Mouse (Mus musculus) C2C12 (cell line): ENCODE data around the gene 2510039O18Rik.

Experiments used
- CEBPB ChIP-seq: IDR thresholded peaks from one replicate; pipeline ENCODE4 v1.6.1; 2011; ENCODE audit warnings: low read depth, mild to moderate bottlenecking, control low read depth, moderate library complexity
- CTCF ChIP-seq: IDR thresholded peaks from one replicate; pipeline ENCODE4 v1.5.1; 2011; ENCODE audit not compliant: control insufficient read depth, insufficient read depth, insufficient read length
- FOSL1 ChIP-seq: IDR thresholded peaks from one replicate; pipeline ENCODE4 v1.8.0; 2011; ENCODE audit warnings: mild to moderate bottlenecking, low read length; ENCODE audit not compliant: poor library complexity, insufficient read depth, severe bottlenecking
- MAX ChIP-seq: IDR thresholded peaks from one replicate; pipeline ENCODE4 v1.6.1; 2011; ENCODE audit warnings: mild to moderate bottlenecking, control low read depth
- MYOD1 ChIP-seq: IDR thresholded peaks from one replicate; pipeline ENCODE4 v1.6.1; 2011; ENCODE audit warnings: low read depth; ENCODE audit not compliant: control insufficient read depth, insufficient read length
- MYOG ChIP-seq: IDR thresholded peaks from one replicate; pipeline ENCODE4 v1.6.1; 2011; ENCODE audit not compliant: control insufficient read depth, insufficient read length; ENCODE audit errors: extremely low read depth
- USF1 ChIP-seq: IDR thresholded peaks from one replicate; pipeline ENCODE4 v1.6.1; 2011; ENCODE audit warnings: low read depth, mild to moderate bottlenecking, control low read depth, moderate library complexity

GRCm38 (mm10) chr4:147957141-147957540 is 16.4 kb downstream of the 2510039O18Rik start:
- TF ChIP-seq CTCF (no peak), USF1 (no peak), MAX (no peak), MYOG (no peak), MYOD1 (no peak), FOSL1 (no peak), CEBPB (no peak)
